ENCODE assay signal across 20 mouse cellular contexts in the genomic region with DNA sequence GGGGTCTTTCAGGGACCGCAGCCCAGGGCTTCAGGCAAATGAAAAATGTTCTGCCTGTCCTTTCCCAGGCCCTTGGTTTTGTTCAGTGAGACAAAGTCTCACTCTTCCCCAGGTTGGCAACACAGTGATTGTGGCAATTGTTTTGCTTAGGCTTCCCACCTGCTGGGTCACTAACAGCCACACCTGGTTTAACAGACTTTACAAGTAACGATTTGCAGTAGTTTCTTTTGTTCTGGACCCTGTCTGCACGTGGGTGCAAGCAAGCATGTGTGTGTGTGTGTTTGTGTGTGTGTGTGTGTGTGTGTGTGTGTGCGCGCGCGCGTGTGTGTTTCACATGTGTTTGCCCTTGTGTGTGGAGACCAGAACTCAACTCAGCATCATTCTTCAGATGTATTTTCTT. TPM values are rescaled to one million over a fixed set of nuclear protein-coding genes. Genes with fewer than 3 reads are reported as not detected.
DNase-seq lines count a peak whose midpoint lies in the region.
"Had no signal": no experiment of that assay in that cellular context is flagged by ENCODE, and none has a peak within 500 bp of the region (broad histone marks: within the 10 kb centered on the region; RNA-seq: fewer than 3 reads in every experiment).

No protein-coding gene starts in this region.

- H3K27ac ChIP-seq in limb, embryonic 10.5 days = no peak overlapping the region
- H3K27ac ChIP-seq: embryonic facial prominence, embryonic 10.5 days; embryonic facial prominence, embryonic 12.5 days; forebrain, embryonic 13.5 days; forebrain, embryonic 15.5 days had no signal

- H3K9me3 ChIP-seq in limb, embryonic 10.5 days (replicated peaks) = peaks cover 6% of the 10 kb centered on the region; the same call in 1 of the 2 replicates

- no peaks in the 10 kb centered on the region for H3K4me1 ChIP-seq in limb, embryonic 10.5 days
- H3K4me1 ChIP-seq: embryonic facial prominence, embryonic 10.5 days; embryonic facial prominence, embryonic 12.5 days; forebrain, embryonic 13.5 days; forebrain, embryonic 15.5 days had no signal

- no peaks in the 10 kb centered on the region for H3K27me3 ChIP-seq in limb, embryonic 10.5 days (ENCODE audit: low read depth, poor library complexity, severe bottlenecking)
- H3K27me3 ChIP-seq: embryonic facial prominence, embryonic 12.5 days; forebrain, embryonic 13.5 days; forebrain, embryonic 15.5 days; Patski had no signal

- peak; percentile 38 for DNase-seq in testis, postnatal 14 days (ENCODE audit: low spot score)
- DNase-seq in testis, postnatal 10 days (ENCODE audit: low spot score) = no peak
- peak; percentile 72 for DNase-seq in R1 (ENCODE audit: low read depth, low spot score)
- DNase-seq in limb, embryonic 10.5 days (ENCODE audit: low spot score) = no peak
- DNase-seq in frontal cortex, postnatal 14 days (ENCODE audit: low spot score in 2 of 2) = no peak
- DNase-seq: adrenal gland, adult 8-10 months; adrenal gland, postnatal 14 days; adrenal gland, postnatal 36 days; cerebellum, adult 11-12 months; cerebellum, adult 2 months; cerebellum, adult 9-10 months; cerebellum, postnatal 10 days; cerebellum, postnatal 25 days; forebrain, postnatal 0 days had no signal

- 87% methylated on average over 8 of the region's 8 CpGs for WGBS in limb, embryonic 10.5 days

- no peaks in the 10 kb centered on the region for H3K36me3 ChIP-seq in limb, embryonic 10.5 days
- H3K36me3 ChIP-seq: embryonic facial prominence, embryonic 10.5 days; embryonic facial prominence, embryonic 12.5 days; forebrain, embryonic 15.5 days; G1E had no signal

- no peak overlapping the region for H3K4me3 ChIP-seq in limb, embryonic 10.5 days
- H3K4me3 ChIP-seq: embryonic facial prominence, embryonic 10.5 days; embryonic facial prominence, embryonic 12.5 days; forebrain, embryonic 13.5 days; forebrain, embryonic 15.5 days had no signal

RNA-seq across cellular contexts. Expression of a gene that starts 16.3 kb away (rescaled TPM):
- polyA plus RNA-seq in limb, embryonic 10.5 days (2016; fragmentation: Nextera tagmentation; extraction: Ambion mirVana) = 4.4 and 4.6 TPM in 2 replicates

Comparison
In these comparisons a context has a peak if more than half of its experiments do, and no peak if none do; other contexts are left out.
1. DNase-seq: peak in testis, postnatal 14 days (single experiment) and R1 (single experiment); none in testis, postnatal 10 days (single experiment), limb, embryonic 10.5 days (single experiment) and frontal cortex, postnatal 14 days (0 of 2).